Mouse (Mus musculus) brain, embryonic 14.5 days (tissue): ENCODE measurements around the gene Trim39. TPM values are rescaled to one million over a fixed set of nuclear protein-coding genes. Genes with fewer than 3 reads are reported as not detected.

Experiments
- DNase-seq: peaks from one replicate; pipeline ENCODE4 v3.0.0-alpha.2; 2011; ENCODE audit warnings: low read depth
- CTCF ChIP-seq: fragments of 200-500 bp; IDR thresholded peaks from 2 replicates; pipeline ENCODE4 v1.5.1; 2012; ENCODE audit warnings: inconsistent platforms, mild to moderate bottlenecking, moderate library complexity, borderline replicate concordance; ENCODE audit not compliant: insufficient read depth, insufficient read length; ENCODE audit errors: extremely low read depth
- POLR2A ChIP-seq: fragments of 200-500 bp; IDR thresholded peaks from 2 replicates; pipeline ENCODE4 v1.6.1; 2012; ENCODE audit warnings: mild to moderate bottlenecking, inconsistent platforms, borderline replicate concordance; ENCODE audit not compliant: poor library complexity, insufficient read depth, insufficient read length, severe bottlenecking; ENCODE audit errors: extremely low read depth
- polyA plus RNA-seq: library from polyadenylated mRNA; depleted of rRNA; stranded (reverse); fragments of >200 nt; gene quantifications from 2 replicates; pipeline ENCODE4 v1.2.3, GENCODE M21; 2012; rRNA removed

Gene Trim39
- 45.9 and 47.9 TPM in 2 replicates for polyA plus RNA-seq

DNA sequence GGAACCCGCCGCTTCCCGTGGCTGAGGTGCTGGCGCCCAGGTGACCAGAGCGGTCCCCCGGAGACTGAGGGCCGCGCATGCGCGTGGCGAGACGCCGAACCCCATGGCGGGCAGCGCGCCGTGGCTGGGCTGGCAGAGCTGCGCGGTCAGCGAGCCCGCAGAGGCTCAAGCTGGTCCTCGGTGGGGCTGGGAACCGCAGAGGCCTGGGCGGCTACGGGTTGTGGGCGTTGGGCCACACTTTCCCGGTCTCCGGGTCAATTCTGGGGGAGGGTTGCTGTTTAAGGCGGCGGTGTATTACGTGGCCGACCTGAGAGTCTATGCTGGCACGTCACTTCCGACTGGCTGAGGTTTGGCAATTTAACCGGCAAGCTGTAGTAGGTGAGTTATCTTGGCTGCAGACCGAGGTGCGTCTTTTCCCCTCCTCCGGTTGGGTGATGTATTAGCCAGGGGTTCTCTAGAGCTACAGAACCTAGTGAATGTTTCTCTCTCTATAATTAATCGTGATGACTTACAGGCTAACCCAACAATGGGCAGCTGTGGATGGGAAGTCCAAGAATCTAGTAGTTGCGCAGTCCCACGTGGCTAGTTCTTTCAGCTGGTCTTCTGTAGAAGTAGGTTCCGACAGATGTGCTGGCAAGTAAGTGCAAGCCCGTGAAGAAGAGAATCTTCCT is at the start of gene Trim39:
Gene Trim39 (minus strand): TSS at position 662 of the 671 bp plus-strand sequence.
- peak; percentile 94 for DNase-seq
- no peak for TF ChIP-seq CTCF
- TF ChIP-seq POLR2A, result no peak; the same call in 1 of the 2 replicates

DNA sequence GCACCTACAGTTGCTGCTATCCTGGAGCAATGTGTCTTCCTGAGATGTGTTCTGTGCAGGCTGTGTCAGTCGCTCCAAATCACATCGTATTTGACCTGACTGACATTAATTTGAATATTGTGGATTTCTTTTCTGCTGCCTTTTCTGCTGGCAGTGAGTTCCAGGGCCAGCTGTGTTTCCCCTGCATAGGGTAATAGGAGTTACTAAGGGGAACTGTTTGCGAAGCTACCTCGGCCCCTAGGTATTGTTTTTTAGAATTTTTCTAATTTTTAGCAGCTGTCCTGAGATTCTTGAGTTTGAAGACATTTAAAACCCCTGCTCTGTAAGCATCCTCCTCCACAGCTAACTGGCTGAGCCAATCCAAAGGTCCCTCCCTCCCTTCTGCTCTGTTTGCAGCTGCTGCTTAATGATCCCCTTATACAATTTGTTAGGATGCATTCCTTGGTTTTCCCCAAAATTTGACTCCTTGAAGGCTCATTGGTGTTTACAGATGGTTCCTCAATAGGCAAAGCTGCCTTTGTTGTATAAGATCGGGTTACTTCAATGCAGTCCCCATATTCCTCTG is 43.7 kb upstream of the Trim39 start:
- DNase-seq, result no peak
- no peak for TF ChIP-seq CTCF
- TF ChIP-seq POLR2A, result no peak

DNA sequence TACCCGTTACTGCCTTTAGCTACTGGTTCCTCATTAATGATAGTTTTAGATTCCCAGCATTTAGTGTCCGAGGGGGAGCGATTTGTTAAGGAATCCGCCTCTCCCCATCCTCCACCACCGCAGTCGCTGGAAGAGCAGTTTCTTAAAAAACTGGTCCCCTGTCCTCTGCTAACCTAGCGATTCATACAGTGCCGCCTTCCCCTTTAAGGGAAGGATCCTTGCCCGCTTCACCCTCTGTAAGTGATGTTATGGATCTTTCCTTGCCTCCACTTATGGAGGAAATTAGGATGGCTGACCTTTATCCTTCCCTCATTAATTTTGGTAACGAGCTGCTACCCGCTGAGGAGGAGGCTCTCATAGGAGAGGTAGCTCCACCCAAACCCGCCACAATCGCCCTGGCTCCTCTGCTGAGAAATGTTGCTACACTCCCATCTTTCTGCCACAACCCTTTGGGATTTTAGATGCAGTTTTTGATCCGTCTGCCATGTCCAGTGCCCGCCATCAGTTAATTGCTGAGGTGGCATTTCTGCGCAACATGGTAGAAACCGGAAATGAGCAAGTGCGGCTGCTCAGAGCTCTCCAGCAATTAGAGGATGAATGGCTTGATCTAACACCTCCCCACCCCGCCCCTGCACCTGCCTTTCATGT is 43.1 kb upstream of the Trim39 start:
- TF ChIP-seq CTCF (no peak), POLR2A (no peak)
- DNase-seq, result peak; percentile 91

- DNase-seq, result peak; percentile 67
- TF ChIP-seq CTCF (no peak), POLR2A (no peak)
Measured at GRCm38 (mm10) chr17:36314511-36314910, 42.5 kb upstream of the Trim39 start.

- no peak for DNase-seq
- TF ChIP-seq CTCF (no peak), POLR2A (no peak)
Measured at GRCm38 (mm10) chr17:36309293-36309692, 37.2 kb upstream of the Trim39 start.

DNA sequence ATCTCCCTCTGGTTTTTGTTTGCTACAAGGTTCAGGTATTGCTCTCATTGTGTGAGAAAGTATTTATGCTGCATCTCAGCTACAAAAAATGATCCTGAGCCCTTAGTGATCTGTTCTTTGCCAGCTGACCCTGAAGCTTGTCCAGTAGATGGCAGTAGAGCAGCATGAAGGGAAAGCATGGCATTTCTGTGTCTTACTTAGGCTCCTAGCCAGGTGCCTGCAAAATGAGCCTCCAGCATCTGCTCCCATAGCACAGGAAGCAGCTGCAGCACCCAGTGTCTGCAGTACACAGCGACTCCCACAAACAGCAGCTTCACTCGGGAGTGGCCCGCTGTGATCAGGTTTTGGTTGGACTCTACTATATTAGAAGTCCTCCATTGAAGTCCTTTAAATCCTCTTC is 36.8 kb upstream of the Trim39 start:
- DNase-seq, result peak; percentile 93
- TF ChIP-seq CTCF, result peak; percentile 64; the same call in 1 of the 2 replicates

DNA sequence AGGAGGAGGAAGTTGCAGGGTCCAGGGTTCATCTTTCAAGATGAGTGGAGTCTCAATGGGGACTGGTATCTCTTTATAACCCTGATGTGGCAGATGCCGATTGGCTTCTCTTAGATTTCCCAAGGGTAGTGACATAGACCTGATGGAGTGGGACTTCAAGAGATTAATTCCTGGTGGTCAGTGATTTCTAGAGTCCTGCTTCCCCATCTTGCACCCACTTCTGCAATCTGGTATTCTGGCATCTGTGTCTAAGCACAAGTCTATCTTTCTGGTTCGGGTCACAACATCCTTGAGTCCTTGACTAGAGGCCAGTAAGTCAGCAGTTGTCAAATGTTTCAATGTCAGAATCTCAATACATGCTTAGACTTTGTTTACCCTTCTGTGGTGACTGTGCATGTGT is 14.3 kb upstream of the Trim39 start, which contains the start of gene H2-M10.2:
Gene H2-M10.2 (minus strand): TSS at position 101 of the 400 bp plus-strand sequence.
- TF ChIP-seq CTCF, result no peak
- no peak for DNase-seq

- TF ChIP-seq CTCF, result no peak
- TF ChIP-seq POLR2A, result no peak
- DNase-seq, result no peak
Measured at GRCm38 (mm10) chr17:36281521-36282245, 9.6 kb upstream of the Trim39 start.

- DNase-seq, result no peak
- TF ChIP-seq POLR2A, result no peak
- TF ChIP-seq CTCF, result no peak
Measured at GRCm38 (mm10) chr17:36274776-36275175, 2.7 kb upstream of the Trim39 start.

GRCm38 (mm10) chr17:36273796-36274195 is 1.7 kb upstream of the Trim39 start:
- TF ChIP-seq CTCF (no peak), POLR2A (no peak)
- DNase-seq, result no peak

GRCm38 (mm10) chr17:36272643-36273366 is 758 bp upstream of the Trim39 start:
- no peak for TF ChIP-seq POLR2A
- TF ChIP-seq CTCF, result no peak
- DNase-seq, result no peak
